Mouse (Mus musculus): ENCODE results near the gene 4930432M17Rik. TPM values are rescaled to one million over a fixed set of nuclear protein-coding genes. Genes with fewer than 3 reads are reported as not detected.

4930432M17Rik gene
- not detected in 2 replicates for polyA plus RNA-seq (2012; rRNA removed)

GRCm38 (mm10) chr3:121670462-121670861 is at the start of gene 4930432M17Rik:
Gene 4930432M17Rik, plus strand, starts transcription at chr3:121670762.

DNA sequence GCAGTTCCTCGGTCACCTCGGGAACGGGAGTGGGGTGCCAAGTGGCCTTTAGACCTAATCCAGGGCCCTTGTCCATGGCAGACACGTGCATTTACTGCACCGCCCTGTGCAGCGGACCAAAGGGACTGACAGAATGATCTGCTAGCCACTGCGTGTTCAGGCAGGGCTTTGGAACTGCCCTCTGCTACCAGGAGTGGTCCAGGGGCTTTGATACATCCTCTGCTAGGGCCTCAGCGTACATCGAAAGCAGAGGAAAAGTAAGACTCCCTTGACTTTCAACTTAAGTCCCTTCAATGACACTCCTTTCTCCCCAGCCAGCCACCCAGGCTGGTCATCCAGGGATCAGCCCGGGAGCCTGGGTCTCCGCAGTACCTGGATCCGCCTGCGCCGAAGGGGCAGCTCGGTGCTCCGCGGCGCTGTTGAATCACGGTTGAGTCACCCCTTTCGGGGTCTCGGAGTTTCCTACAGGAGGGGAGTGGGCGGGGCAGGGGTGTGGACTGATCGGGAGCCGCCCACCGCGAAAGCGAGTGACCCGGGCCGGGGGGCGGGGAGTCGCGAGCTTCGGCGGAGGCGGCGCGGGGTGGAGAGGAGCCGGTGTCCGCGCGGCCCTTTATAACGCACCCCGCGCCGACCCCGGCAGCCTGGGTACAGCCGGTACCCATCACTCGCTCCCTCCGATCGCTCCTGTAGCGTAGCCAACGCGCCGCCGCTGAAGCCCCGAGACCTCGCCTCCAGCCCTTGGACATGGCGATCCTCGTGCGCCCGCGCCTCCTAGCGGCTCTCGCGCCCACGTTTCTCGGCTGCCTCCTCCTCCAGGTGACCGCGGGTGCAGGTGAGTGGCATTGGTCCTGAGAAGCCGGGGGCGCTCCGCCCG is 52.6 kb downstream of the 4930432M17Rik start, which contains the start of gene F3:
F3 (plus strand) TSS at position 567 of the 874 bp plus-strand sequence.

Other genes with a start within 250 kb of the 4930432M17Rik start
- 62.7 and 163 TPM in 2 replicates for gene Cnn3, start 244.3 kb upstream of the 4930432M17Rik start, polyA plus RNA-seq (2012; rRNA removed)
- 6.7 and 6.9 TPM in 2 replicates for gene Slc44a3, start 138.4 kb upstream of the 4930432M17Rik start, polyA plus RNA-seq (2012; rRNA removed)
- gene F3, start 52.8 kb downstream of the 4930432M17Rik start, polyA plus RNA-seq (2012; rRNA removed) = 16.7 and 23.0 TPM in 2 replicates
- 5.3 and 7.1 TPM in 2 replicates for gene Abcd3, start 144.5 kb downstream of the 4930432M17Rik start, polyA plus RNA-seq (2012; rRNA removed)